Mouse (Mus musculus) G1E (cell line): ENCODE measurements at regions not wholly inside any gene's neighbourhood (a gene's known extent, or its start where the extent isn't known, plus 50 kb on each side); places are given as distances from the start of the nearest gene placed in this dataset.

Experiments
- ATAC-seq: 2 replicates; pipeline ENCODE4 v1.8.0; 2016; ENCODE audit warnings: mild to moderate bottlenecking; ENCODE audit not compliant: insufficient number of reproducible peaks, poor library complexity, low FRiP score, severe bottlenecking; ENCODE audit errors: extremely low read depth
- DNase-seq: peaks from one replicate; pipeline ENCODE4 v3.0.0; 2012; ENCODE audit warnings: low spot score
- H3K27me3 ChIP-seq: 2 replicates; pipeline ENCODE4 v1.6.1; 2012; ENCODE audit warnings: mild to moderate bottlenecking, low read length, inconsistent platforms; ENCODE audit not compliant: insufficient read depth
- H3K36me3 ChIP-seq: replicated peaks from 2 replicates; pipeline ENCODE3; 2012; ENCODE audit warnings: mild to moderate bottlenecking, inconsistent platforms
- H3K4me1 ChIP-seq: 2 replicates; pipeline ENCODE4 v1.6.1; 2012; ENCODE audit warnings: low read depth, low read length, inconsistent platforms, mixed read lengths; ENCODE audit not compliant: insufficient read depth
- H3K4me3 ChIP-seq: 2 replicates; pipeline ENCODE4 v1.5.1; 2012; ENCODE audit warnings: low read depth, mild to moderate bottlenecking, inconsistent platforms, low read length, moderate library complexity, mixed read lengths
- H3K9me3 ChIP-seq: replicated peaks from 2 replicates; pipeline ENCODE4 v1.6.1; 2012; ENCODE audit warnings: inconsistent platforms
- CTCF ChIP-seq: IDR thresholded peaks from 2 replicates; pipeline ENCODE4 v1.5.1; 2012; ENCODE audit warnings: low read depth, low read length, inconsistent platforms, mixed read lengths
- GATA1 ChIP-seq: IDR thresholded peaks from 2 replicates; pipeline ENCODE4 v1.6.1; 2012; ENCODE audit warnings: borderline replicate concordance, low read length, inconsistent platforms, mixed read lengths
- GATA2 ChIP-seq: IDR thresholded peaks from 2 replicates; pipeline ENCODE4 v1.6.1; 2012; ENCODE audit warnings: low read depth, low read length, inconsistent platforms, borderline replicate concordance
- POLR2AphosphoS5 ChIP-seq: IDR thresholded peaks from 2 replicates; pipeline ENCODE4 v1.6.1; 2012; ENCODE audit warnings: low read depth, low read length, inconsistent platforms; ENCODE audit not compliant: insufficient replicate concordance
- TAL1 ChIP-seq: conservative IDR thresholded peaks from 2 replicates; pipeline ENCODE4 v1.6.1; 2012; ENCODE audit warnings: low read depth, low read length, inconsistent platforms, mixed read lengths

DNA sequence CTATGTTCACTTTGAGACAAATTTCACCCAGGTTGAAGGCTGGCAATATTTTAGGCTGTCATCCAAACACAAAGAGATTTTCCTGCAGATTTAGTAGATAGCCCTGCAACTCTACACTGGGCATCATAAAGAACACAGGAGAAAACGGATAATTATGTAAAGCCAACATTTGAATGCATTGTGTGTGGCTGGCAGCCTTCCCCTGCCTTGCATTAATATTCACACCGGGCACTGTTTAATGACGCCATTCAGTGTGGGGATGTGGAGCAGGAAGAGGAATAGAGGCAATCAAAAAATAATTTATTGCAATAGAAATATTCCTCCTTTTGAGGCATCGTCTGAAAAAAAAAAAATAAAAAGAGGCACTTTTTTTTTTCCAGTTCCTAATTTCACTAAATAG lies 105.7 kb downstream of the Samd5 start:
- Histone ChIP-seq H3K36me3 (no peaks in the 10 kb centered on the region), H3K4me3 (no peak overlapping the region), H3K9me3 (no peaks in the 10 kb centered on the region), H3K27me3 (no peaks in the 10 kb centered on the region), H3K4me1 (no peaks in the 10 kb centered on the region)
- TF ChIP-seq GATA2 = no peak
- no peak for TF ChIP-seq CTCF
- TF ChIP-seq POLR2AphosphoS5 = no peak
- TF ChIP-seq GATA1 = no peak
- no peak for TF ChIP-seq TAL1
- no peak for DNase-seq
- no peak for ATAC-seq

GRCm38 (mm10) chr10:9557517-9558065 lies 117.4 kb downstream of the Samd5 start:
- ATAC-seq (no peak), DNase-seq (no peak)
- Histone ChIP-seq H3K9me3 (no peaks in the 10 kb centered on the region), H3K4me1 (no peaks in the 10 kb centered on the region), H3K4me3 (no peak overlapping the region), H3K27me3 (no peaks in the 10 kb centered on the region), H3K36me3 (no peaks in the 10 kb centered on the region)
- TF ChIP-seq TAL1 = no peak
- TF ChIP-seq GATA1 = no peak
- no peak for TF ChIP-seq POLR2AphosphoS5
- TF ChIP-seq CTCF = no peak
- TF ChIP-seq GATA2 = no peak

DNA sequence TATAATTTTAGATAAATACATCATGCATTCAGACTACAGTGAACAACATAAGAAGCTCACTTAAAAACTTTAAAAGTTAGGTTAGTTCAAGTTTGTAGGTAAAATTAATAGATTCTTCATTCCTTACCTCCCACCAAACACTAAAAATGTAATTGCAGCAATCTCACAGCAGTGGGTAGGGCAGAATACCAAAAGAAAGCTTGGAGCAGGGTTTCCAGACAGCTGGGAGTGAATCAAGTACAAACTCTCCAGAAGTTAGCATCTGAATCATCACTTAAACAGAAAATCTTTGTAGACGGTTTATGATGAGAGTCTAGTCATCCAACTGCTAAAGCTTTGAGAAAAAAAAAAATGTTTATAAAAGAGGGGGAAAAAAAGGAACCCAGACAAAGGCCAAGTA lies 117.9 kb downstream of the Samd5 start:
- no peaks in the 10 kb centered on the region for H3K27me3 ChIP-seq
- no peaks in the 10 kb centered on the region for H3K9me3 ChIP-seq
- no peaks in the 10 kb centered on the region for H3K36me3 ChIP-seq
- H3K4me1 ChIP-seq = no peaks in the 10 kb centered on the region
- no peak for DNase-seq
- no peak for ATAC-seq
- no peak overlapping the region for H3K4me3 ChIP-seq
- no peak for TF ChIP-seq GATA1
- TF ChIP-seq CTCF = no peak
- no peak for TF ChIP-seq GATA2
- no peak for TF ChIP-seq POLR2AphosphoS5
- TF ChIP-seq TAL1 = no peak

GRCm38 (mm10) chr10:9553946-9554345 lies 121.1 kb downstream of the Samd5 start:
- ATAC-seq = no peak
- Histone ChIP-seq H3K9me3 (no peaks in the 10 kb centered on the region), H3K27me3 (no peaks in the 10 kb centered on the region), H3K36me3 (no peaks in the 10 kb centered on the region), H3K4me1 (no peaks in the 10 kb centered on the region), H3K4me3 (no peak overlapping the region)
- TF ChIP-seq POLR2AphosphoS5 (no peak), GATA1 (no peak), CTCF (no peak)
- DNase-seq = no peak

- TF ChIP-seq POLR2AphosphoS5 = no peak
- no peak overlapping the region for H3K4me3 ChIP-seq
- H3K36me3 ChIP-seq = no peaks in the 10 kb centered on the region
- no peaks in the 10 kb centered on the region for H3K27me3 ChIP-seq
- no peaks in the 10 kb centered on the region for H3K9me3 ChIP-seq
- ATAC-seq = no peak
- H3K4me1 ChIP-seq = no peaks in the 10 kb centered on the region
- DNase-seq = no peak
Measured at GRCm38 (mm10) chr10:9549913-9550709, 124.9 kb downstream of the Samd5 start.

DNA sequence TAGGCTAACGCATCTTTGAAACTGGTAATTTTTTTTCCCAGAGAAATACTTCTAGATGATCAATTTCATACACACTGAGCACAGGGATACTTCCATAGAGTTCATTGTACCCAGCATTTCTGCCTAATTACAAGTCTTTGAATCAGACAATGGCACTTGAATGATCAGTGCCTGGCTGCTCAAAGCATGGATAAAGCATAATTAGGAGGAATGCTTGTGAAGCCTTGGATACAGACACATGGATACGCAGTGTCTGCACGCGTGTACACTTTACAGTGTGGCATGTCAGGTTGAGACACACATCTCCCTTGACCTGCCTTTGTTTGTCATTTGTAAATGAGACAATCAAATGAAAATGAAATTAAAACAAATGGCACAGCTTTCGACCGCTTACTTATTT lies 129.2 kb downstream of the Samd5 start:
- TF ChIP-seq POLR2AphosphoS5 = no peak
- TF ChIP-seq GATA1 = no peak
- Histone ChIP-seq H3K4me1 (no peaks in the 10 kb centered on the region), H3K4me3 (no peak overlapping the region), H3K36me3 (no peaks in the 10 kb centered on the region), H3K27me3 (no peaks in the 10 kb centered on the region), H3K9me3 (no peaks in the 10 kb centered on the region)
- DNase-seq = no peak
- ATAC-seq = no peak
